In genomic region chr14:7773714-7774389, GRCm38 (mm10) we compare ENCODE assay signal across 8 mouse cellular contexts. TPM values are rescaled to one million over a fixed set of nuclear protein-coding genes. Genes with fewer than 3 reads are reported as not detected.
DNase-seq lines count a peak whose midpoint lies in the region; ATAC-seq and TF ChIP-seq lines count a peak whose summit lies in the region.

No protein-coding gene starts in this region.

- no peaks in the 10 kb centered on the region for H3K27me3 ChIP-seq in hindbrain, embryonic 12.5 days
- H3K27me3 ChIP-seq in lung, postnatal 0 days (replicated peaks; ENCODE audit: insufficient read depth, low read length), result no peaks in the 10 kb centered on the region

- 18% methylated on average over 24 of the region's 24 CpGs for WGBS in bone marrow, adult 2 months
- whole genome bisulfite sequencing in hindbrain, embryonic 12.5 days, result 44% methylated on average over 24 of the region's 24 CpGs
- WGBS in lung, postnatal 0 days, result 26% methylated on average over 24 of the region's 24 CpGs
- whole genome bisulfite sequencing in olfactory bulb, adult 2 months, result 45% methylated on average over 24 of the region's 24 CpGs

- H3K36me3 ChIP-seq in hindbrain, embryonic 12.5 days, result no peaks in the 10 kb centered on the region
- H3K36me3 ChIP-seq in lung, postnatal 0 days (ENCODE audit: insufficient read depth, low read length), result no peaks in the 10 kb centered on the region

- peak; percentile 41; the same call in 1 of the 2 replicates for TF ChIP-seq POLR2A in bone marrow, adult 2 months (IDR thresholded peaks at IDR 0.05; ENCODE audit: borderline replicate concordance, control insufficient read depth, low read depth, low read length)
- TF ChIP-seq POLR2A in olfactory bulb, adult 2 months (IDR thresholded peaks at IDR 0.05; ENCODE audit: insufficient read depth, low read depth, low read length), result 0 out of 2 replicates have a peak, but pooled peaks have one; percentile 56

- peak; percentile 80 for ATAC-seq in hindbrain, embryonic 12.5 days (ENCODE audit: low FRiP score)
- peak; percentile 87 for ATAC-seq in lung, postnatal 0 days

- TF ChIP-seq CTCF in bone marrow, adult 2 months (IDR thresholded peaks at IDR 0.05; ENCODE audit: control insufficient read depth, insufficient read depth, low read length), result no peak
- no peak for TF ChIP-seq CTCF in lung, postnatal 0 days (IDR thresholded peaks at IDR 0.05)
- no peak for TF ChIP-seq CTCF in olfactory bulb, adult 2 months (IDR thresholded peaks at IDR 0.05; ENCODE audit: insufficient read depth, low read depth, low read length)

- no peaks in the 10 kb centered on the region for H3K4me1 ChIP-seq in bone marrow, adult 2 months (ENCODE audit: control insufficient read depth, insufficient read depth, low read length)
- no peaks in the 10 kb centered on the region for H3K4me1 ChIP-seq in hindbrain, embryonic 12.5 days
- no peaks in the 10 kb centered on the region for H3K4me1 ChIP-seq in lung, postnatal 0 days (ENCODE audit: insufficient read depth, low read depth, low read length)
- H3K4me1 ChIP-seq in olfactory bulb, adult 2 months (ENCODE audit: control insufficient read depth, insufficient read depth, low read length), result no peaks in the 10 kb centered on the region

- peak overlapping the region; percentile 72 for H3K27ac ChIP-seq in bone marrow, adult 2 months (ENCODE audit: control insufficient read depth, insufficient read depth, low read depth, low read length, poor library complexity)
- H3K27ac ChIP-seq in hindbrain, embryonic 12.5 days, result peak overlapping the region; percentile 42
- H3K27ac ChIP-seq in lung, postnatal 0 days (ENCODE audit: low read length), result peak overlapping the region; percentile 33; the same call in 1 of the 2 replicates
- H3K27ac ChIP-seq in olfactory bulb, adult 2 months (ENCODE audit: insufficient read depth, low read depth, low read length), result 0 out of 2 replicates have a peak overlapping the region, but pooled peaks have one; percentile 1

- no peaks in the 10 kb centered on the region for H3K9me3 ChIP-seq in hindbrain, embryonic 12.5 days (replicated peaks)
- H3K9me3 ChIP-seq in lung, postnatal 0 days (ENCODE audit: low read length), result no peaks in the 10 kb centered on the region

- TF ChIP-seq EP300 in lung, postnatal 0 days (IDR thresholded peaks at IDR 0.05), result no peak

- DNase-seq in CD4-positive helper T cell, adult 2 months (ENCODE audit: low read depth, low spot score), result peak; percentile 95
- peak; percentile 31 to 56 for DNase-seq in frontal cortex, postnatal 36 days (ENCODE audit: low spot score in 2 of 2)
- DNase-seq in layer of hippocampus, postnatal 10 days (ENCODE audit: low spot score in 2 of 2), result peak; percentile 30 to 38
- DNase-seq in lung, postnatal 0 days (ENCODE audit: low spot score), result peak; percentile 87
- peak; percentile 67 to 74 for DNase-seq in thymus, postnatal 10 days (ENCODE audit: low spot score in 2 of 2)

- H3K9ac ChIP-seq in hindbrain, embryonic 12.5 days, result peak overlapping the region; percentile 36
- no peak overlapping the region; the same call in 1 of the 2 replicates for H3K9ac ChIP-seq in lung, postnatal 0 days (replicated peaks; ENCODE audit: low read depth)

- H3K4me2 ChIP-seq in hindbrain, embryonic 12.5 days (replicated peaks), result peak overlapping the region; percentile 48
- H3K4me2 ChIP-seq in lung, postnatal 0 days (replicated peaks; ENCODE audit: low read depth, low read length), result peak overlapping the region; percentile 48

- H3K4me3 ChIP-seq in bone marrow, adult 2 months (replicated peaks; ENCODE audit: control insufficient read depth, low read depth, low read length), result peak overlapping the region; percentile 50
- peak overlapping the region; percentile 40 for H3K4me3 ChIP-seq in hindbrain, embryonic 12.5 days
- H3K4me3 ChIP-seq in lung, postnatal 0 days (ENCODE audit: low read depth, low read length), result peak overlapping the region; percentile 45
- H3K4me3 ChIP-seq in olfactory bulb, adult 2 months (ENCODE audit: insufficient read depth, low read depth, low read length), result peak overlapping the region; percentile 44

RNA-seq across cellular contexts. Expression of gene Gm26661, which starts 17.5 kb away (rescaled TPM):
- not detected in 2 replicates for polyA plus RNA-seq in bone marrow, adult 2 months (2011; ENCODE audit: insufficient read depth, insufficient read length, low replicate concordance, missing spikeins)
- polyA plus RNA-seq in hindbrain, embryonic 12.5 days (2016; fragmentation: Nextera tagmentation; extraction: Ambion mirVana), result not detected in 2 replicates
- total RNA-seq in layer of hippocampus, postnatal 10 days (2021), result not detected
- not detected in 2 replicates for polyA plus RNA-seq in lung, postnatal 0 days (2015; fragmentation: Nextera tagmentation; extraction: Ambion mirVana)
- polyA plus RNA-seq in olfactory bulb, adult 2 months (2012; ENCODE audit: insufficient read depth, insufficient read length, low replicate concordance, missing spikeins), result not detected in 2 replicates

RNA-seq across cellular contexts. Expression of gene Flnb, which starts 43.9 kb away (rescaled TPM):
- polyA plus RNA-seq in bone marrow, adult 2 months (2011; ENCODE audit: insufficient read depth, insufficient read length, low replicate concordance, missing spikeins), result 2.9 and 5.4 TPM in 2 replicates
- polyA plus RNA-seq in hindbrain, embryonic 12.5 days (2016; fragmentation: Nextera tagmentation; extraction: Ambion mirVana), result 32.4 and 37.3 TPM in 2 replicates
- total RNA-seq in layer of hippocampus, postnatal 10 days (2021), result 10 to 100 TPM; 32.1 to 34.2 TPM
- 5.4 and 6.7 TPM in 2 replicates for polyA plus RNA-seq in lung, postnatal 0 days (2015; fragmentation: Nextera tagmentation; extraction: Ambion mirVana)
- not detected in 2 replicates for polyA plus RNA-seq in olfactory bulb, adult 2 months (2012; ENCODE audit: insufficient read depth, insufficient read length, low replicate concordance, missing spikeins)

Comparison
In these comparisons a context has a peak if more than half of its experiments do, and no peak if none do; other contexts are left out.
1. Peak in every context shown above with its lines: DNase-seq, ATAC-seq, H3K4me3 ChIP-seq and H3K27ac ChIP-seq.
2. DNase-seq: peak in every context shown above with its lines; median percentile 95 in CD4-positive helper T cell, adult 2 months; 87 in lung, postnatal 0 days; 70 in thymus, postnatal 10 days; 44 in frontal cortex, postnatal 36 days; 34 in layer of hippocampus, postnatal 10 days.
3. H3K27ac ChIP-seq: peak in every context shown above with its lines; median percentile 72 in bone marrow, adult 2 months; 42 in hindbrain, embryonic 12.5 days; 33 in lung, postnatal 0 days; 1 in olfactory bulb, adult 2 months.